Mouse (Mus musculus): Measurements from ENCODE around the gene Plet1. TPM values are rescaled to one million over a fixed set of nuclear protein-coding genes. Genes with fewer than 3 reads are reported as not detected.

The Plet1 gene
- polyA plus RNA-seq, 1 experiment from 2014 or later = not detected

DNA sequence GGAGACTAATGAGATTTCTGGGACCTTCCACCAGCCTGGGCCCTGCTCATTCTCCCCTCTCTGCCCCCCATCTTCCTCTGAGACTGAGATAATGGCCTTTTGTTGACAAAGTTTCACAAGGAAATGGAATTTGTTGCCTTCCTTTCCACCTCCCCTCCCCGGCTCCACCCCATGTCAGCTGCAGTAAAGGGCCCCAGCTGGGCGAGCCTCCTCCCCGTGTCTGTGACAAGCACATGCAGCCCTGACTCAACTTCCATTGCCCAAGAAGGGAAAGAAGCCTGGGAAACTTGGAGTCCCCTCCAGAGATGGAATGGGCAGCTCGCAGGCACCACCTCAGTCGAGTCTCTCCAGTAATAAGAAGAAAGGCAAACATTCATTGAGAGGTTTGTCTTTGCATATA is 15.5 kb upstream of the Plet1 start:
- Histone ChIP-seq H3K36me3 (ENCODE audit: inconsistent target) (no peaks in the 10 kb centered on the region), H3K27ac (no peak overlapping the region), H3K79me2 (ENCODE audit: inconsistent target) (no peaks in the 10 kb centered on the region), H3K4me3 (ENCODE audit: inconsistent target) (no peak overlapping the region)
- WGBS (ENCODE audit: missing documents) = 37% methylated on average over 5 of the region's 5 CpGs

DNA sequence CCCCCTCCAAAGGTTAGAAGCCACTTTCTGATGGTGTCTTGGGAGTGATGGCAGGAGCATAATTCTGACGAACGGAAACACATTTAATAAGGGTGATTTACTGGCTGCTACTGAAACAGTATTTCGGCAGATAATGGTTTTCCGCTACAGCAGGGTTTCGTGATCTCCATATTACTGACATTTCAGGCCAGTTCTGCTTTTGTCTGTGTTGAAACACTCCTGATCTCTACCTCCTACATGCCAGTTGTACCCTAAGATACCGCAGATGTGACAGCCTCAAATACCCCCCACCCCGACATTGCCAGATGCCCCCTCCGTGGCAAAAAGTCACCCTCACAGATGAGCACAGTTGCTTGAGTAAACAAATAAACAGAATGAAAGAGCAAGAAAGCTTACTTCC is 14.8 kb upstream of the Plet1 start:
- no peaks in the 10 kb centered on the region for H3K79me2 ChIP-seq (ENCODE audit: inconsistent target)
- H3K36me3 ChIP-seq (ENCODE audit: inconsistent target) = no peaks in the 10 kb centered on the region
- WGBS (ENCODE audit: missing documents) = 22% methylated on average over 8 of the region's 8 CpGs
- no peak overlapping the region for H3K27ac ChIP-seq
- no peak overlapping the region for H3K4me3 ChIP-seq (ENCODE audit: inconsistent target)

- WGBS (ENCODE audit: missing documents) = 10% methylated on average over 8 of the region's 8 CpGs
- H3K36me3 ChIP-seq (ENCODE audit: inconsistent target) = no peaks in the 10 kb centered on the region
- H3K79me2 ChIP-seq (ENCODE audit: inconsistent target) = no peaks in the 10 kb centered on the region
- no peak overlapping the region for H3K27ac ChIP-seq
- H3K4me3 ChIP-seq (ENCODE audit: inconsistent target) = no peak overlapping the region
Observed at GRCm38 (mm10) chr9:50482743-50483142, 11.6 kb upstream of the Plet1 start.

- WGBS (ENCODE audit: missing documents) = 79% methylated on average over 10 of the region's 10 CpGs
Observed at GRCm38 (mm10) chr9:50485521-50485920, 8.8 kb upstream of the Plet1 start.

GRCm38 (mm10) chr9:50490836-50491235 is 3.5 kb upstream of the Plet1 start:
- Histone ChIP-seq H3K4me3 (ENCODE audit: inconsistent target) (no peak overlapping the region), H3K36me3 (ENCODE audit: inconsistent target) (no peaks in the 10 kb centered on the region), H3K27ac (no peak overlapping the region), H3K79me2 (ENCODE audit: inconsistent target) (no peaks in the 10 kb centered on the region)

More at GRCm38 (mm10) chr9:50485521-50485920, 8.8 kb upstream of the Plet1 start:
- Histone ChIP-seq H3K36me3 (ENCODE audit: inconsistent target) (no peaks in the 10 kb centered on the region), H3K79me2 (ENCODE audit: inconsistent target) (no peaks in the 10 kb centered on the region), H3K4me3 (ENCODE audit: inconsistent target) (no peak overlapping the region), H3K27ac (no peak overlapping the region)

DNA sequence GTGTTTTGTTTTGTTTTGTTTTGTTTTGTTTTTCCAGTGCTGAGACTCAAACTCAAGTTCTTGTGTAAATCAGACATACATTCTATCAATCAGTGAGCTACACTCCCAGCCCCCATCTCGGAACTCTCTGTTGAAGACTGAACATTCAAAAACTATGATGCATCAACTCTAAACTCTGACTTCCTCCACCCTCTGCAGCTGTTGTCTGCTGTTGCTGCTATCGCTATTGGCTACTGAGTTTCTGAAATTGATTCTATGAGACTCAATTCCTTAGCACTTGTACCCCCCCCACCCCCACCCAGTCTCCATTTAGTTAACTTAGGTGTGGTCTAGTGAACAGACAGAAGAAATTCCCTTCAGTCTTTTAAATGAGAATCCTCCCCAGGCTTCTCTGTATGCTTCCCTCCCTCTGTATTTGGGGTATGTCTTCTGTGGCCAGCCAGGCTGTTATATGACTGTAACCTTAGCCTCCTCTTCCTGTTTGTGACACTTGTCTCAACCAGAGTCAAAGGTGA is 2.7 kb upstream of the Plet1 start:
- H3K4me3 ChIP-seq (ENCODE audit: inconsistent target) = no peak overlapping the region
- no peak overlapping the region for H3K27ac ChIP-seq
- H3K79me2 ChIP-seq (ENCODE audit: inconsistent target) = no peaks in the 10 kb centered on the region
- H3K36me3 ChIP-seq (ENCODE audit: inconsistent target) = no peaks in the 10 kb centered on the region
- WGBS (ENCODE audit: missing documents) = 88% methylated on average over 2 of the region's 2 CpGs

GRCm38 (mm10) chr9:50493777-50494176 is 548 bp upstream of the Plet1 start:
- no peaks in the 10 kb centered on the region for H3K79me2 ChIP-seq (ENCODE audit: inconsistent target)
- no peaks in the 10 kb centered on the region for H3K36me3 ChIP-seq (ENCODE audit: inconsistent target)
- H3K27ac ChIP-seq = no peak overlapping the region

DNA sequence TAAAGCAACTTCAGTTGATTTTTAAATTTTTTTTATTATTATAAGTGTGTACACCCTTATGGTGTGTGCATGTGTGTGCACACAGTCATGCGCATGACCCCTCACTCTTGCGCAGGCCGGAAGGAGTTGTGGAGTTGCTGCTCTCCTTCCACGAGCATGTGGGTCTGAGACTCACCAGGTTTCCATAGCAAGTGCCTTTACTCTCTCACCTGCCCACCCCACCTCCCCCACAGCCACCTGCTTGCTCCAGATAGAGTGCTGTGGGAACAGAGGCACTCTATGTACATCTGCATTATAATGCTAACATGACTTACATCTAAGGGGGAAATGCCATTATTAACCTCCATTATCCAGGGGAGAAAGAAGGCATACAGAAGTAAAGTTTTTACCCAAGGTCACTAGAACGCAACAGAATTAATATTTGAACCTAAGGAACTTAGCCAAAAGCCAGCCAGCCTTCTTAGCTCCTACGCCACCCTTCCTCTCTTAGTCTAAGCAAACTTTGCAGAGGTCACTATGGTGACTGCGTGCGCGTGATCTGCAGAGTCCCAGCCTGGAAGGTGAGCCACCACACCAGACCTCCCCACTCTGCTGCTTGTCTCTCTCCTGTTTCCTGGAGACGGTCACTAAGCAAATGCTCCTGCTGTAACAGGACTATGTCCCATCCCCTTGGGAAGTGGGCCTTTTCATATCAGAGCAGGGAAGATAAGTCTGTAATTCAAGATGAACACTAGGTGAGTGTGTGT is 1.3 kb downstream of the Plet1 start:
- no peak overlapping the region for H3K4me3 ChIP-seq (ENCODE audit: inconsistent target)
- H3K27ac ChIP-seq = no peak overlapping the region
- WGBS (ENCODE audit: missing documents) = 92% methylated on average over 10 of the region's 10 CpGs
- no peaks in the 10 kb centered on the region for H3K79me2 ChIP-seq (ENCODE audit: inconsistent target)
- no peaks in the 10 kb centered on the region for H3K36me3 ChIP-seq (ENCODE audit: inconsistent target)

More at GRCm38 (mm10) chr9:50493777-50494176, 548 bp upstream of the Plet1 start:
- WGBS (ENCODE audit: missing documents) = 89% methylated on average over 2 of the region's 2 CpGs
- no peak overlapping the region for H3K4me3 ChIP-seq (ENCODE audit: inconsistent target)

GRCm38 (mm10) chr9:50496151-50496505 is 1.8 kb downstream of the Plet1 start:
- no peaks in the 10 kb centered on the region for H3K79me2 ChIP-seq (ENCODE audit: inconsistent target)
- H3K27ac ChIP-seq = no peak overlapping the region
- H3K4me3 ChIP-seq (ENCODE audit: inconsistent target) = no peak overlapping the region
- WGBS (ENCODE audit: missing documents) = 68% methylated on average over 6 of the region's 6 CpGs
- no peaks in the 10 kb centered on the region for H3K36me3 ChIP-seq (ENCODE audit: inconsistent target)

GRCm38 (mm10) chr9:50496546-50496945 is 2.2 kb downstream of the Plet1 start:
- 35% methylated on average over 6 of the region's 6 CpGs for WGBS (ENCODE audit: missing documents)
- Histone ChIP-seq H3K27ac (no peak overlapping the region), H3K79me2 (ENCODE audit: inconsistent target) (no peaks in the 10 kb centered on the region), H3K36me3 (ENCODE audit: inconsistent target) (no peaks in the 10 kb centered on the region), H3K4me3 (ENCODE audit: inconsistent target) (no peak overlapping the region)

GRCm38 (mm10) chr9:50497076-50497475 is 2.8 kb downstream of the Plet1 start:
- Histone ChIP-seq H3K36me3 (ENCODE audit: inconsistent target) (no peaks in the 10 kb centered on the region), H3K4me3 (ENCODE audit: inconsistent target) (no peak overlapping the region), H3K27ac (no peak overlapping the region), H3K79me2 (ENCODE audit: inconsistent target) (no peaks in the 10 kb centered on the region)
- WGBS (ENCODE audit: missing documents) = 73% methylated on average over 6 of the region's 6 CpGs

- no peaks in the 10 kb centered on the region for H3K79me2 ChIP-seq (ENCODE audit: inconsistent target)
- no peak overlapping the region for H3K27ac ChIP-seq
- H3K36me3 ChIP-seq (ENCODE audit: inconsistent target) = no peaks in the 10 kb centered on the region
- no peak overlapping the region for H3K4me3 ChIP-seq (ENCODE audit: inconsistent target)
- whole genome bisulfite sequencing (ENCODE audit: missing documents) = 63% methylated on average over 2 of the region's 2 CpGs
Observed at GRCm38 (mm10) chr9:50497536-50497935, 3.2 kb downstream of the Plet1 start.

GRCm38 (mm10) chr9:50498815-50499214 is 4.5 kb downstream of the Plet1 start:
- H3K27ac ChIP-seq = no peak overlapping the region
- 21% methylated on average over 16 of the region's 16 CpGs for WGBS (ENCODE audit: missing documents)
- no peaks in the 10 kb centered on the region for H3K79me2 ChIP-seq (ENCODE audit: inconsistent target)
- no peaks in the 10 kb centered on the region for H3K36me3 ChIP-seq (ENCODE audit: inconsistent target)
- H3K4me3 ChIP-seq (ENCODE audit: inconsistent target) = no peak overlapping the region

GRCm38 (mm10) chr9:50499781-50500180 is 5.5 kb downstream of the Plet1 start:
- Histone ChIP-seq H3K79me2 (ENCODE audit: inconsistent target) (no peaks in the 10 kb centered on the region), H3K27ac (no peak overlapping the region), H3K4me3 (ENCODE audit: inconsistent target) (no peak overlapping the region), H3K36me3 (ENCODE audit: inconsistent target) (no peaks in the 10 kb centered on the region)
- 83% methylated on average over 2 of the region's 3 CpGs for WGBS (ENCODE audit: missing documents)

DNA sequence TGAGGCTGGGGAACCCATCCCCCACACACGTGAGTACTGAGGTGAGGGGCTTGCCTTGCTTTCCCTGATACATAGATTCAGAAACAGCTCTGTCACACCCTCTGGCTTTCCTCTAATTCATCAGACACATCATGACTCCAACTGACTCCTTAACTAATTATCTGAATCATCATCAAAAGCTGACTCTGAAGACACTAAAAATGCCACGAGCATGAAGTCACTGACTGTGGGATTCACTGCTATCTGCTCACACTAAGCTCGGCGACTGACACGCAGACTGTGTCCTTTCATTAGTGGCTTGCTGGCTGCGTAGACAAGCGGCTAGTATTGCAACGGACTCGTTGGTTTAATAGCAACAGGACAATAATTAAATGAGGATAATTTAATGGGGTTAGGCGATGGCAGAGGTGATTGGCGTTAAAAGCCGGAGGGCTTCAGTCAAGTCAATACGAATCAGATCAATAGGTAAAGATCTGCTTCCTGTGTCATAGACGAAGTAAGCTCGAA is 6.2 kb downstream of the Plet1 start:
- Histone ChIP-seq H3K36me3 (ENCODE audit: inconsistent target) (no peaks in the 10 kb centered on the region), H3K79me2 (ENCODE audit: inconsistent target) (no peaks in the 10 kb centered on the region), H3K4me3 (ENCODE audit: inconsistent target) (no peak overlapping the region; the same call in 1 of the 2 replicates), H3K27ac (no peak overlapping the region)
- WGBS (ENCODE audit: missing documents) = 77% methylated on average over 15 of the region's 15 CpGs

All from macrophage (primary cell).